Mouse (Mus musculus) stomach, embryonic 15.5 days (tissue): ENCODE measurements around the gene Psmb9. TPM values are rescaled to one million over a fixed set of nuclear protein-coding genes. Genes with fewer than 3 reads are reported as not detected.

Source experiments
- polyA plus RNA-seq: library from polyadenylated mRNA; unstranded; fragments of >200 nt; fragmentation: Nextera tagmentation; extraction: Ambion mirVana; gene quantifications from 2 replicates; pipeline ENCODE4 v1.2.1, GENCODE M21; 2015

The Psmb9 gene
- polyA plus RNA-seq, 1 experiment from 2014 or later, result 7.9 TPM

Other genes starting within 250 kb of the Psmb9 start
- 155 and 159 TPM in 2 replicates for gene Pfdn6, start 247.4 kb downstream of the Psmb9 start, polyA plus RNA-seq
- 36.1 and 40.6 TPM in 2 replicates for gene Wdr46, start 247.1 kb downstream of the Psmb9 start, polyA plus RNA-seq
- gene B3galt4, start 236.3 kb downstream of the Psmb9 start, polyA plus RNA-seq, result 7.5 and 8.2 TPM in 2 replicates
- gene Vps52, start 232.0 kb downstream of the Psmb9 start, polyA plus RNA-seq, result 42.4 and 49.2 TPM in 2 replicates
- 1,803 TPM in 2 replicates for gene Rps18, start 231.8 kb downstream of the Psmb9 start, polyA plus RNA-seq
- gene H2-K1, start 187.4 kb downstream of the Psmb9 start, polyA plus RNA-seq, result 112 and 124 TPM in 2 replicates
- gene Ring1, start 163.1 kb downstream of the Psmb9 start, polyA plus RNA-seq, result 19.3 and 21.0 TPM in 2 replicates
- 50.8 and 58.4 TPM in 2 replicates for gene H2-Ke6, start 159.7 kb downstream of the Psmb9 start, polyA plus RNA-seq
- gene Slc39a7, start 156.1 kb downstream of the Psmb9 start, polyA plus RNA-seq, result 169 and 199 TPM in 2 replicates
- 43.6 and 45.0 TPM in 2 replicates for gene Rxrb, start 156.0 kb downstream of the Psmb9 start, polyA plus RNA-seq
- 1.3 and 1.5 TPM in 2 replicates for gene Col11a2, start 148.3 kb downstream of the Psmb9 start, polyA plus RNA-seq
- gene H2-Oa, start 95.4 kb downstream of the Psmb9 start, polyA plus RNA-seq, result 0.79 and 1.2 TPM in 2 replicates
- 10.8 and 12.1 TPM in 2 replicates for gene H2-DMa, start 68.2 kb downstream of the Psmb9 start, polyA plus RNA-seq
- 98.3 and 107 TPM in 2 replicates for gene Brd2, start 65.1 kb downstream of the Psmb9 start, polyA plus RNA-seq
- gene H2-DMb2, start 44.5 kb downstream of the Psmb9 start, polyA plus RNA-seq, result 0.58 and 0.87 TPM in 2 replicates
- gene H2-DMb1, start 34.7 kb downstream of the Psmb9 start, polyA plus RNA-seq, result 2.2 and 2.8 TPM in 2 replicates
- 7.5 and 7.7 TPM in 2 replicates for gene Tap1, start 211 bp downstream of the Psmb9 start, polyA plus RNA-seq
- gene Psmb8, start 10.0 kb upstream of the Psmb9 start, polyA plus RNA-seq, result 12.1 and 14.6 TPM in 2 replicates
- 5.5 and 7.0 TPM in 2 replicates for gene Tap2, start 15.8 kb upstream of the Psmb9 start, polyA plus RNA-seq
- gene H2-Ob, start 51.1 kb upstream of the Psmb9 start, polyA plus RNA-seq, result 0.17 and 0.18 TPM in 2 replicates
- 13.3 and 18.1 TPM in 2 replicates for gene H2-Ab1, start 69.9 kb upstream of the Psmb9 start, polyA plus RNA-seq
- 4.9 and 5.7 TPM in 2 replicates for gene H2-Aa, start 100.1 kb upstream of the Psmb9 start, polyA plus RNA-seq
- gene H2-Eb1, start 118.1 kb upstream of the Psmb9 start, polyA plus RNA-seq, result 4.8 and 5.0 TPM in 2 replicates
- not detected in 2 replicates for gene H2-Eb2, start 137.9 kb upstream of the Psmb9 start, polyA plus RNA-seq
- 0.53 and 0.94 TPM in 2 replicates for gene Btnl2, start 167.1 kb upstream of the Psmb9 start, polyA plus RNA-seq
- 1.7 and 2.1 TPM in 2 replicates for gene Btnl1, start 189.4 kb upstream of the Psmb9 start, polyA plus RNA-seq
- 1.1 and 1.3 TPM in 2 replicates for gene BC051142, start 211.1 kb upstream of the Psmb9 start, polyA plus RNA-seq